Comparison of ENCODE assay signal across 14 mouse cellular contexts in the genomic region with DNA sequence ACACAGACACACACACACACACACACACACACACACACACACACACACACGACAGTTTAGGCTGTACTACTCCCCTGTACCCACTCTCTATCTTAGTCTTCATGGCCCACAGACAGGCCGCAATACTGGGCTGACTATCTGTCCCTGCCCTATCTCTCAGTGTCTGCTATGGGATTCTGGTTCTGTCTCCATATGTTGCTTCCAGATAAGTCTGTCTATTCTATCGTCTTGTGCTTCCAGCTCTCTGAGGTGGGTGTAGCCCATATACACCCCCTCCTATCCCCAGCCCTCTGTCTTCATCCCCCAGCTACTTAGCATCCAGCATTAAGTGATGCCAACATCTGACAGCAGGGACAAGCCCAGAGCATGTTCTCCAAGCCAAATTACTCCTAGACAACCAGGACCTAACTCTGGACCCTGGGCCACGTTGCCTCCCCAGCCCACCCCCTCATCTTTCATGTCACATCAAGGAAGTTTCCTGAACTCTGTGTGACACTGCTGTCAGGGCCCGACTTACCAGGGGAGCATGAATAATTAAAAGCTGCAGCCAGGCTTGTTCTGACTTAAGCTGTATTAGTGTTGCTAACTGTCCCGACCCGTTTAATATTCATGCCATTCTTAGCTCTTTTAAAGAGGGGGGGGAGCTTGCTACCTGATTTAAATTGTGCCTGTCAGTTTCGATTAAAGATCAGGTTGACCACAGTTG.
DNase-seq lines count a peak whose midpoint lies in the region; ATAC-seq lines count a peak whose summit lies in the region.
"Had no signal": no experiment of that assay in that cellular context is flagged by ENCODE, and none has a peak within 500 bp of the region (broad histone marks: within the 10 kb centered on the region; RNA-seq: fewer than 3 reads in every experiment).

No protein-coding gene starts in this region.

- H3K4me2 ChIP-seq in liver, embryonic 11.5 days = no peak overlapping the region
- no peak overlapping the region for H3K4me2 ChIP-seq in midbrain, embryonic 13.5 days (replicated peaks)
- H3K4me2 ChIP-seq: limb, embryonic 12.5 days had no signal

- no peaks in the 10 kb centered on the region for H3K36me3 ChIP-seq in liver, embryonic 11.5 days (ENCODE audit: control insufficient read depth, insufficient read depth, low read length)
- no peaks in the 10 kb centered on the region for H3K36me3 ChIP-seq in midbrain, embryonic 13.5 days
- H3K36me3 ChIP-seq: limb, embryonic 12.5 days had no signal

- peak; percentile 96 for ATAC-seq in liver, embryonic 11.5 days (replicated peaks; ENCODE audit: low FRiP score)
- ATAC-seq in midbrain, embryonic 13.5 days = peak; percentile 53
- ATAC-seq: intestine, embryonic 16.5 days had no signal

- H3K4me3 ChIP-seq in liver, embryonic 11.5 days (ENCODE audit: low read depth, low read length) = no peak overlapping the region
- H3K4me3 ChIP-seq in midbrain, embryonic 13.5 days (replicated peaks) = no peak overlapping the region
- H3K4me3 ChIP-seq: limb, embryonic 12.5 days had no signal

- H3K27ac ChIP-seq in liver, embryonic 11.5 days (ENCODE audit: low read depth, low read length) = peak overlapping the region; percentile 28; the same call in 1 of the 2 replicates
- H3K27ac ChIP-seq in midbrain, embryonic 13.5 days = peak overlapping the region; percentile 44; the same call in 1 of the 2 replicates
- H3K27ac ChIP-seq: limb, embryonic 12.5 days; macrophage had no signal

- no peak overlapping the region for H3K9ac ChIP-seq in liver, embryonic 11.5 days (ENCODE audit: low read depth, low read length)
- H3K9ac ChIP-seq in midbrain, embryonic 13.5 days (replicated peaks) = no peak overlapping the region
- H3K9ac ChIP-seq: limb, embryonic 12.5 days had no signal

- intact Hi-C loops in left cerebral cortex, postnatal 14 days (cut with DNase I) = no loop called here

- DNase-seq in c-Kit-negative CD71-positive TER-119-positive erythroid progenitor cells, embryonic 14.5 days (ENCODE audit: low read depth, low spot score) = peak; percentile 27
- peak; percentile 17 for DNase-seq in c-Kit-positive CD71-positive TER-119-negative erythroid progenitor cells, embryonic 14.5 days (ENCODE audit: low read depth)
- no peak for DNase-seq in liver, embryonic 11.5 days (ENCODE audit: low spot score)
- no peak for DNase-seq in spleen, postnatal 14 days (ENCODE audit: low spot score in 2 of 2)
- no peak for DNase-seq in left cerebral cortex, postnatal 14 days (ENCODE audit: low spot score in 2 of 2)
- no peak for DNase-seq in frontal cortex, postnatal 10 days (ENCODE audit: low spot score in 2 of 2)
- DNase-seq: cerebellum, postnatal 25 days; kidney, postnatal 25 days; layer of hippocampus, postnatal 36 days; thymus, postnatal 36 days had no signal

- H3K9me3 ChIP-seq in liver, embryonic 11.5 days (ENCODE audit: control insufficient read depth, low read length) = no peaks in the 10 kb centered on the region
- no peaks in the 10 kb centered on the region for H3K9me3 ChIP-seq in midbrain, embryonic 13.5 days
- H3K9me3 ChIP-seq: limb, embryonic 12.5 days had no signal

- no peaks in the 10 kb centered on the region for H3K27me3 ChIP-seq in liver, embryonic 11.5 days (replicated peaks; ENCODE audit: control insufficient read depth, insufficient read depth, low read length)
- peaks cover 48% of the 10 kb centered on the region for H3K27me3 ChIP-seq in midbrain, embryonic 13.5 days

- 42% methylated on average over 8 of the region's 8 CpGs for WGBS in liver, embryonic 11.5 days
- 22% methylated on average over 8 of the region's 8 CpGs for WGBS in midbrain, embryonic 13.5 days

- H3K4me1 ChIP-seq in liver, embryonic 11.5 days (replicated peaks; ENCODE audit: control insufficient read depth, insufficient read depth, low read length) = no peaks in the 10 kb centered on the region
- H3K4me1 ChIP-seq in midbrain, embryonic 13.5 days (replicated peaks) = peaks cover 60% of the 10 kb centered on the region

Comparison
In these comparisons a context has a peak if more than half of its experiments do, and no peak if none do; other contexts are left out.
1. DNase-seq: peak in c-Kit-negative CD71-positive TER-119-positive erythroid progenitor cells, embryonic 14.5 days (single experiment) and c-Kit-positive CD71-positive TER-119-negative erythroid progenitor cells, embryonic 14.5 days (single experiment); none in liver, embryonic 11.5 days (single experiment), spleen, postnatal 14 days (0 of 2), left cerebral cortex, postnatal 14 days (0 of 2) and frontal cortex, postnatal 10 days (0 of 2).